Mouse (Mus musculus): ENCODE measurements around the gene Krt86.

DNA sequence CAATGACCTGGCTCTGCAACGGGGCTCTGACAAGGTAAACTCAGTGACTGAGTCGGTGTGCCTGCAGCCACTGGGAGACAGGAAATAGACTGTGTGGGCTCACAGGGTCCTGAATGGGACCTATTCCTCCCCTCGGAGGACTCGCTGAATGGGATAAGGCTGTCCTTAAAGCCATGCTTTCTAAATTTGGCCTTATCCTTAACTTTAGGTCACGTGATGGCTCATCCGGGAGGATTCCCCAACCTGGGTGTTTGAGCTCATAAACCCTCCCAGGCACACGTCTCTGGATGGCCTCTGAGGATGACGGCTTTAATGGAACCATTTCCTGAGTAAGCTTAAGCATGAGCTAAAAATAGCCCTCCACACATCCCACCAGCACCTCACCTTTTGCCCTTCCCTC, 19.4 kb downstream of the Krt86 start:
- no peak for TF ChIP-seq POLR2AphosphoS2 (IDR thresholded peaks at IDR 0.05; ENCODE audit: insufficient read length, low read depth)
- TF ChIP-seq TCF3 (IDR thresholded peaks at IDR 0.05; ENCODE audit: insufficient read length, low read depth): no peak
- TF ChIP-seq POLR2A (IDR thresholded peaks at IDR 0.05; ENCODE audit: insufficient read length, low read depth): no peak
- no peak for TF ChIP-seq TCF12 (IDR thresholded peaks at IDR 0.05; ENCODE audit: insufficient read depth, poor library complexity, severe bottlenecking)
- TF ChIP-seq MYOG (IDR thresholded peaks at IDR 0.05; ENCODE audit: control insufficient read depth in 1 of 3, insufficient read depth in 1 of 3, insufficient read length in 2 of 3, low read depth in 2 of 3): no peak
- TF ChIP-seq MYOD1 (IDR thresholded peaks at IDR 0.05; ENCODE audit: control insufficient read depth in 1 of 3, insufficient read length in 2 of 3, low read depth in 2 of 3): no peak
- peak; percentile 8 for TF ChIP-seq USF1 (IDR thresholded peaks at IDR 0.05; ENCODE audit: low read depth)
- TF ChIP-seq E2F4 (IDR thresholded peaks at IDR 0.05; ENCODE audit: insufficient read depth): no peak
- TF ChIP-seq MAX (IDR thresholded peaks at IDR 0.05; ENCODE audit: low read depth): no peak
- TF ChIP-seq REST (IDR thresholded peaks at IDR 0.05; ENCODE audit: insufficient read depth, insufficient read length): no peak
- TF ChIP-seq SRF (IDR thresholded peaks at IDR 0.05; ENCODE audit: control insufficient read depth, insufficient read length, low read depth): no peak
- no peak for TF ChIP-seq CEBPB (IDR thresholded peaks at IDR 0.05; ENCODE audit: insufficient read depth, poor library complexity, severe bottlenecking)

All from myocyte (in vitro differentiated cells).